Comparison of ENCODE assay signal across 27 mouse cellular contexts in the genomic region with DNA sequence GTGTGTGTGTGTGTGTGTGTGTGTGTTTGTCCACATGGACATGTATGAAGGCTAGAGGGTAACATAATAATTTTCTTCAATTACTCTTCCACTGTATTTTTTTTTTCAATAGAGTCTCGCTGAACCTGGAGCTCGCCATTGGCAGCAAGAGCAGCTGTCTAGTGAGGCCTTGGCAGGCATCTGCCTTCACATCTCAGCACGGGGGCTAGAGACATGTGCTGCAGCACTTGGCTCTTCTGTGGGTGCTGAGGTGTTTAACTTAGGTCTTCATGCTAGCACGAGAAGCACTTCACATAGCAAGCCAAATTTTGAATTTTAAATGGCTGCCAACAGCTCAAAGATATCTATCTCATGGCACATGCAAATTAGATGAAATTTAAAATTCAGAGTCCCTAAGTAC.
DNase-seq lines count a peak whose midpoint lies in the region; ATAC-seq and TF ChIP-seq lines count a peak whose summit lies in the region.
"Had no signal": no experiment of that assay in that cellular context is flagged by ENCODE, and none has a peak within 500 bp of the region (broad histone marks: within the 10 kb centered on the region; RNA-seq: fewer than 3 reads in every experiment).

No protein-coding gene starts in this region.

- no peaks in the 10 kb centered on the region for H3K36me3 ChIP-seq in forebrain, embryonic 16.5 days (ENCODE audit: control insufficient read depth, insufficient read depth)
- no peaks in the 10 kb centered on the region for H3K36me3 ChIP-seq in forebrain, embryonic 12.5 days (replicated peaks)
- H3K36me3 ChIP-seq in midbrain, postnatal 0 days (ENCODE audit: insufficient read depth, low read length) = no peaks in the 10 kb centered on the region
- H3K36me3 ChIP-seq in midbrain, embryonic 14.5 days (ENCODE audit: control insufficient read depth, insufficient read depth, low read length) = no peaks in the 10 kb centered on the region
- H3K36me3 ChIP-seq: embryonic facial prominence, embryonic 10.5 days; embryonic facial prominence, embryonic 15.5 days; hindbrain, embryonic 10.5 days; intestine, embryonic 15.5 days; liver, embryonic 13.5 days; midbrain, embryonic 15.5 days had no signal

- no peaks in the 10 kb centered on the region for H3K4me1 ChIP-seq in forebrain, embryonic 16.5 days (replicated peaks; ENCODE audit: control insufficient read depth, insufficient read depth, low read length)
- H3K4me1 ChIP-seq in forebrain, embryonic 12.5 days = no peaks in the 10 kb centered on the region
- H3K4me1 ChIP-seq in midbrain, postnatal 0 days (ENCODE audit: insufficient read depth, low read length) = no peaks in the 10 kb centered on the region
- H3K4me1 ChIP-seq in midbrain, embryonic 14.5 days (ENCODE audit: control insufficient read depth, insufficient read depth, low read length) = no peaks in the 10 kb centered on the region
- H3K4me1 ChIP-seq: embryonic facial prominence, embryonic 10.5 days; embryonic facial prominence, embryonic 15.5 days; hindbrain, embryonic 10.5 days; intestine, embryonic 15.5 days; liver, embryonic 13.5 days; midbrain, embryonic 15.5 days had no signal

- no peak overlapping the region for H3K9ac ChIP-seq in forebrain, embryonic 16.5 days (replicated peaks; ENCODE audit: low read depth, low read length)
- H3K9ac ChIP-seq in forebrain, embryonic 12.5 days = no peak overlapping the region
- no peak overlapping the region for H3K9ac ChIP-seq in midbrain, postnatal 0 days (replicated peaks; ENCODE audit: low read length, poor library complexity, severe bottlenecking)
- H3K9ac ChIP-seq in midbrain, embryonic 14.5 days (replicated peaks; ENCODE audit: low read length) = no peak overlapping the region
- H3K9ac ChIP-seq: embryonic facial prominence, embryonic 15.5 days; intestine, embryonic 15.5 days; liver, embryonic 13.5 days; midbrain, embryonic 15.5 days had no signal

- WGBS in forebrain, embryonic 16.5 days = 48% methylated on average over 4 of the region's 4 CpGs
- WGBS in forebrain, embryonic 12.5 days = 79% methylated on average over 4 of the region's 4 CpGs
- WGBS in midbrain, postnatal 0 days = 82% methylated on average over 4 of the region's 4 CpGs
- WGBS in midbrain, embryonic 14.5 days = 80% methylated on average over 4 of the region's 4 CpGs

- DNase-seq in cerebellum, postnatal 4 days (ENCODE audit: low spot score in 2 of 2) = no peak
- DNase-seq in midbrain, postnatal 0 days (ENCODE audit: low spot score) = peak; percentile 1
- DNase-seq in midbrain, embryonic 14.5 days = no peak
- peak; percentile 19 to 39 for DNase-seq in cerebellum, postnatal 36 days
- no peak for DNase-seq in embryo, embryonic 10 days (ENCODE audit: low spot score)
- DNase-seq: adrenal gland, adult 2 months; gastrocnemius, postnatal 10 days; kidney, adult 2 months; kidney, postnatal 36 days; liver, embryonic 13.5 days; lung, adult 2 months; lung, postnatal 10 days; spleen, adult 18-20 months; thymus, postnatal 14 days had no signal

- H3K4me3 ChIP-seq in forebrain, embryonic 16.5 days (replicated peaks; ENCODE audit: low read length) = no peak overlapping the region
- no peak overlapping the region for H3K4me3 ChIP-seq in forebrain, embryonic 12.5 days (replicated peaks)
- no peak overlapping the region for H3K4me3 ChIP-seq in midbrain, postnatal 0 days (ENCODE audit: low read depth, low read length)
- no peak overlapping the region for H3K4me3 ChIP-seq in midbrain, embryonic 14.5 days (replicated peaks; ENCODE audit: low read depth, low read length)
- H3K4me3 ChIP-seq: embryonic facial prominence, embryonic 10.5 days; embryonic facial prominence, embryonic 15.5 days; hindbrain, embryonic 10.5 days; intestine, embryonic 15.5 days; layer of hippocampus, adult 2 months; left cerebral cortex, adult 2 months; liver, embryonic 13.5 days; midbrain, embryonic 15.5 days had no signal

- H3K27me3 ChIP-seq in forebrain, embryonic 16.5 days (replicated peaks; ENCODE audit: control insufficient read depth, insufficient read depth, low read length) = no peaks in the 10 kb centered on the region
- H3K27me3 ChIP-seq in forebrain, embryonic 12.5 days = no peaks in the 10 kb centered on the region
- H3K27me3 ChIP-seq in midbrain, postnatal 0 days (ENCODE audit: insufficient read depth, low read length) = no peaks in the 10 kb centered on the region
- H3K27me3 ChIP-seq in midbrain, embryonic 14.5 days (ENCODE audit: control insufficient read depth, insufficient read depth, low read length) = no peaks in the 10 kb centered on the region
- H3K27me3 ChIP-seq: CH12.LX; embryonic facial prominence, embryonic 15.5 days; intestine, embryonic 15.5 days; liver, embryonic 13.5 days; midbrain, embryonic 15.5 days had no signal

- H3K4me2 ChIP-seq in forebrain, embryonic 16.5 days (ENCODE audit: low read length) = no peak overlapping the region
- no peak overlapping the region for H3K4me2 ChIP-seq in forebrain, embryonic 12.5 days
- no peak overlapping the region for H3K4me2 ChIP-seq in midbrain, postnatal 0 days (ENCODE audit: low read depth, low read length, poor library complexity, severe bottlenecking)
- no peak overlapping the region for H3K4me2 ChIP-seq in midbrain, embryonic 14.5 days (ENCODE audit: low read length)
- H3K4me2 ChIP-seq: embryonic facial prominence, embryonic 15.5 days; intestine, embryonic 15.5 days; liver, embryonic 13.5 days; midbrain, embryonic 15.5 days had no signal

- no peak for TF ChIP-seq CTCF in midbrain, postnatal 0 days (IDR thresholded peaks at IDR 0.05)

- H3K27ac ChIP-seq in forebrain, embryonic 16.5 days (ENCODE audit: low read length) = no peak overlapping the region
- H3K27ac ChIP-seq in forebrain, embryonic 12.5 days = no peak overlapping the region
- H3K27ac ChIP-seq in midbrain, postnatal 0 days (ENCODE audit: low read depth, low read length) = no peak overlapping the region
- no peak overlapping the region for H3K27ac ChIP-seq in midbrain, embryonic 14.5 days (replicated peaks; ENCODE audit: low read depth, low read length)
- H3K27ac ChIP-seq: embryonic facial prominence, embryonic 10.5 days; embryonic facial prominence, embryonic 15.5 days; hindbrain, embryonic 10.5 days; intestine, embryonic 15.5 days; layer of hippocampus, adult 2 months; left cerebral cortex, adult 2 months; liver, embryonic 13.5 days; midbrain, embryonic 15.5 days had no signal

- 0 out of 2 replicates have a peak, but pooled peaks have one; percentile 52 for ATAC-seq in cerebellum, adult (ENCODE audit: insufficient number of reproducible peaks, low FRiP score, low TSS enrichment)
- ATAC-seq in forebrain, embryonic 16.5 days = peak; percentile 64
- ATAC-seq in forebrain, embryonic 12.5 days (ENCODE audit: low FRiP score) = no peak
- no peak for ATAC-seq in midbrain, postnatal 0 days (ENCODE audit: low FRiP score)
- no peak for ATAC-seq in midbrain, embryonic 14.5 days (ENCODE audit: low FRiP score, low TSS enrichment)
- ATAC-seq: activated CD4-positive, CD25-positive, alpha-beta regulatory T cell, adult 4 months; hindbrain, embryonic 16.5 days; intestine, embryonic 15.5 days; midbrain, embryonic 15.5 days had no signal

- H3K9me3 ChIP-seq in forebrain, embryonic 16.5 days (ENCODE audit: control insufficient read depth, low read length) = no peaks in the 10 kb centered on the region
- no peaks in the 10 kb centered on the region for H3K9me3 ChIP-seq in forebrain, embryonic 12.5 days
- no peaks in the 10 kb centered on the region for H3K9me3 ChIP-seq in midbrain, postnatal 0 days (ENCODE audit: low read length)
- H3K9me3 ChIP-seq in midbrain, embryonic 14.5 days (ENCODE audit: control insufficient read depth, low read length) = no peaks in the 10 kb centered on the region
- H3K9me3 ChIP-seq: embryonic facial prominence, embryonic 10.5 days; embryonic facial prominence, embryonic 15.5 days; hindbrain, embryonic 10.5 days; intestine, embryonic 15.5 days; liver, embryonic 13.5 days; midbrain, embryonic 15.5 days had no signal

Comparison
In these comparisons a context has a peak if more than half of its experiments do, and no peak if none do; other contexts are left out.
1. ATAC-seq: peak in cerebellum, adult (single experiment) and forebrain, embryonic 16.5 days (single experiment); none in forebrain, embryonic 12.5 days (single experiment), midbrain, postnatal 0 days (single experiment) and midbrain, embryonic 14.5 days (single experiment).
2. DNase-seq: peak in midbrain, postnatal 0 days (single experiment) and cerebellum, postnatal 36 days (2 of 2); none in cerebellum, postnatal 4 days (0 of 2), midbrain, embryonic 14.5 days (single experiment) and embryo, embryonic 10 days (single experiment).